Mouse (Mus musculus) erythroblast, embryonic 14.5 days (primary cell): ENCODE results near the gene Wdr74.

Experiments used
- GATA1 ChIP-seq: IDR thresholded peaks from 2 replicates; pipeline ENCODE4 v1.6.1; 2012; ENCODE audit warnings: low read length, inconsistent platforms, mixed read lengths
- TAL1 ChIP-seq: IDR thresholded peaks from 3 replicates; pipeline ENCODE4 v1.6.1; 2012; ENCODE audit warnings: low read length, inconsistent platforms, mixed read lengths

GRCm38 (mm10) chr19:8774951-8775421, 39.4 kb downstream of the Wdr74 start:
- TF ChIP-seq GATA1 = no peak
- no peak for TF ChIP-seq TAL1
